Comparison of ENCODE assay signal across 10 mouse cellular contexts in the genomic region with DNA sequence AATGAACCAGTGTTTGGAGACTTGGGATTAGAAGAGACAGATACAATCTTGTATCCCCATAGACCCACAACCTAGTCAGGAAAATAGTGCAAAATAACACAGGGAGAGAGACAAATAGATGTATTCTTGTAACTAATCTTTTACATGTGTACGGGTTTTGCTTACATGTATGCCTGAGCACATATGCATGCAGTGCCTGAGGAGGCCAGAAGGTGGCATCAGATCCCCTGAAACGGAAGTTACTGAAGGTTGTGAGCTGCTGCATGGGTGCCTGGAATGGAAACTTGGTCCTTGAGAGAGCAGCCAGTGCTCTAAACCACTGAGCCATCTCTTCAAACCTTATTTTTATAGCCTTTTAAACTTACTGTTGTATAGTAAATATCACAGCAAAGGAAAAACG. TPM values are rescaled to one million over a fixed set of nuclear protein-coding genes. Genes with fewer than 3 reads are reported as not detected.
A peak's percentile ranks its signal among the peaks of the same experiment; 100 is the strongest.
DNase-seq lines count a peak whose midpoint lies in the region; ATAC-seq and TF ChIP-seq lines count a peak whose summit lies in the region.
"Had no signal": no experiment of that assay in that cellular context is flagged by ENCODE, and none has a peak within 500 bp of the region (broad histone marks: within the 10 kb centered on the region; RNA-seq: fewer than 3 reads in every experiment).

No protein-coding gene starts in this region.

- TF ChIP-seq EP300 in stomach, postnatal 0 days (optimal IDR thresholded peaks at IDR 0.05): no peak

- no peak overlapping the region for H3K9ac ChIP-seq in midbrain, postnatal 0 days (replicated peaks; ENCODE audit: low read length, poor library complexity, severe bottlenecking)
- H3K9ac ChIP-seq in midbrain, embryonic 15.5 days: no peak overlapping the region
- no peak overlapping the region for H3K9ac ChIP-seq in embryonic facial prominence, embryonic 11.5 days (replicated peaks; ENCODE audit: low read length)
- no peak overlapping the region for H3K9ac ChIP-seq in stomach, postnatal 0 days (ENCODE audit: low read length)

- no peak overlapping the region for H3K4me3 ChIP-seq in gastrocnemius, adult 2 months
- no peak overlapping the region for H3K4me3 ChIP-seq in midbrain, postnatal 0 days (ENCODE audit: low read depth, low read length)
- H3K4me3 ChIP-seq in midbrain, embryonic 15.5 days: no peak overlapping the region
- H3K4me3 ChIP-seq in embryonic facial prominence, embryonic 11.5 days (ENCODE audit: low read depth, low read length): no peak overlapping the region
- H3K4me3 ChIP-seq in stomach, postnatal 0 days (ENCODE audit: low read depth, low read length): no peak overlapping the region
- H3K4me3 ChIP-seq: erythroblast, embryonic 14.5 days; myocyte had no signal

- ATAC-seq in midbrain, postnatal 0 days (ENCODE audit: low FRiP score): no peak
- no peak for ATAC-seq in midbrain, embryonic 15.5 days (replicated peaks)
- ATAC-seq in embryonic facial prominence, embryonic 11.5 days (replicated peaks; ENCODE audit: insufficient number of reproducible peaks, low FRiP score, low TSS enrichment, low read depth): no peak
- ATAC-seq in stomach, postnatal 0 days (ENCODE audit: low FRiP score, low TSS enrichment): no peak

- WGBS in midbrain, postnatal 0 days: 77% methylated on average over 3 of the region's 3 CpGs
- 82% methylated on average over 3 of the region's 3 CpGs for WGBS in midbrain, embryonic 15.5 days
- 78% methylated on average over 3 of the region's 3 CpGs for WGBS in embryonic facial prominence, embryonic 11.5 days
- 76% methylated on average over 3 of the region's 3 CpGs for WGBS in stomach, postnatal 0 days

- H3K9me3 ChIP-seq in midbrain, postnatal 0 days (ENCODE audit: low read length): no peaks in the 10 kb centered on the region
- H3K9me3 ChIP-seq in midbrain, embryonic 15.5 days: no peaks in the 10 kb centered on the region
- H3K9me3 ChIP-seq in embryonic facial prominence, embryonic 11.5 days (replicated peaks; ENCODE audit: control insufficient read depth, low read length): no peaks in the 10 kb centered on the region
- H3K9me3 ChIP-seq in stomach, postnatal 0 days (ENCODE audit: control insufficient read depth, low read length): no peaks in the 10 kb centered on the region

- H3K27ac ChIP-seq in gastrocnemius, adult 2 months: no peak overlapping the region
- no peak overlapping the region for H3K27ac ChIP-seq in midbrain, postnatal 0 days (ENCODE audit: low read depth, low read length)
- H3K27ac ChIP-seq in midbrain, embryonic 15.5 days: no peak overlapping the region
- no peak overlapping the region for H3K27ac ChIP-seq in embryonic facial prominence, embryonic 11.5 days (replicated peaks; ENCODE audit: low read depth, low read length)
- no peak overlapping the region for H3K27ac ChIP-seq in stomach, postnatal 0 days (replicated peaks)

- H3K4me2 ChIP-seq in midbrain, postnatal 0 days (ENCODE audit: low read depth, low read length, poor library complexity, severe bottlenecking): no peak overlapping the region
- H3K4me2 ChIP-seq in midbrain, embryonic 15.5 days: no peak overlapping the region
- H3K4me2 ChIP-seq in embryonic facial prominence, embryonic 11.5 days (ENCODE audit: low read depth, low read length): no peak overlapping the region
- no peak overlapping the region for H3K4me2 ChIP-seq in stomach, postnatal 0 days (replicated peaks; ENCODE audit: low read depth)

- intact Hi-C loops in gastrocnemius, adult 2 months (cut with DNase I): no loop called here

- DNase-seq in gastrocnemius, adult 2 months: no peak
- no peak for DNase-seq in gastrocnemius, adult 8-10 months (ENCODE audit: low spot score in 2 of 2)
- DNase-seq in midbrain, postnatal 0 days (ENCODE audit: low spot score): peak; percentile 28
- peak; percentile 36 for DNase-seq in embryonic facial prominence, embryonic 11.5 days (ENCODE audit: low spot score)
- DNase-seq in stomach, postnatal 0 days (ENCODE audit: low spot score): no peak
- no peak for DNase-seq in cerebellum, adult 9-10 months
- DNase-seq in right cerebral cortex, postnatal 36 days (ENCODE audit: low spot score in 2 of 2): no peak

- no peaks in the 10 kb centered on the region for H3K4me1 ChIP-seq in midbrain, postnatal 0 days (ENCODE audit: insufficient read depth, low read length)
- H3K4me1 ChIP-seq in midbrain, embryonic 15.5 days: no peaks in the 10 kb centered on the region
- no peaks in the 10 kb centered on the region for H3K4me1 ChIP-seq in embryonic facial prominence, embryonic 11.5 days (ENCODE audit: control insufficient read depth, insufficient read depth, low read length)
- no peaks in the 10 kb centered on the region for H3K4me1 ChIP-seq in stomach, postnatal 0 days (replicated peaks; ENCODE audit: control insufficient read depth, insufficient read depth)

- TF ChIP-seq CTCF in gastrocnemius, adult 2 months (IDR thresholded peaks at IDR 0.05): peak; percentile 51
- TF ChIP-seq CTCF in midbrain, postnatal 0 days (IDR thresholded peaks at IDR 0.05): peak; percentile 66
- TF ChIP-seq CTCF in stomach, postnatal 0 days (IDR thresholded peaks at IDR 0.05; ENCODE audit: low read depth): peak; percentile 67

- H3K27me3 ChIP-seq in midbrain, postnatal 0 days (ENCODE audit: insufficient read depth, low read length): no peaks in the 10 kb centered on the region
- H3K27me3 ChIP-seq in midbrain, embryonic 15.5 days (replicated peaks): no peaks in the 10 kb centered on the region
- no peaks in the 10 kb centered on the region for H3K27me3 ChIP-seq in embryonic facial prominence, embryonic 11.5 days (ENCODE audit: control insufficient read depth, insufficient read depth, low read length)
- H3K27me3 ChIP-seq in stomach, postnatal 0 days (ENCODE audit: control insufficient read depth, insufficient read depth, low read length): no peaks in the 10 kb centered on the region

- H3K36me3 ChIP-seq in midbrain, postnatal 0 days (ENCODE audit: insufficient read depth, low read length): peaks cover 39% of the 10 kb centered on the region
- peaks cover 38% of the 10 kb centered on the region for H3K36me3 ChIP-seq in midbrain, embryonic 15.5 days (replicated peaks)
- H3K36me3 ChIP-seq in embryonic facial prominence, embryonic 11.5 days (replicated peaks; ENCODE audit: control insufficient read depth, insufficient read depth, low read depth, low read length): no peaks in the 10 kb centered on the region
- peaks cover 4% of the 10 kb centered on the region; the same call in 1 of the 2 replicates for H3K36me3 ChIP-seq in stomach, postnatal 0 days (ENCODE audit: control insufficient read depth, insufficient read depth, low read length)

RNA-seq across cellular contexts. Expression of gene Ttl, which starts 12.6 kb away (rescaled TPM):
- 1 to 10 TPM; 5.8 to 10.0 TPM for total RNA-seq in gastrocnemius, adult 2 months (2021)
- total RNA-seq in gastrocnemius, adult 8-10 months (2022): 1 to 10 TPM; 6.2 to 9.0 (median 7.6) TPM
- 53.7 and 58.0 TPM in 2 replicates for total RNA-seq in midbrain, postnatal 0 days (2014; rRNA removed)
- polyA plus RNA-seq in midbrain, postnatal 0 days (2015; fragmentation: Nextera tagmentation; extraction: Ambion mirVana): 28.8 and 30.2 TPM in 2 replicates
- 32.2 and 32.9 TPM in 2 replicates for polyA plus RNA-seq in midbrain, embryonic 15.5 days (2015; fragmentation: Nextera tagmentation; extraction: Ambion mirVana)
- 14.7 and 15.7 TPM in 2 replicates for polyA plus RNA-seq in embryonic facial prominence, embryonic 11.5 days (2014; fragmentation: Nextera tagmentation; extraction: Ambion mirVana)
- polyA plus RNA-seq in stomach, postnatal 0 days (2015; fragmentation: Nextera tagmentation; extraction: Ambion mirVana): 6.8 and 7.1 TPM in 2 replicates

RNA-seq across cellular contexts. Expression of gene Polr1b, which starts 22.5 kb away (rescaled TPM):
- 10 to 100 TPM; 11.6 to 13.2 TPM for total RNA-seq in gastrocnemius, adult 2 months (2021)
- total RNA-seq in gastrocnemius, adult 8-10 months (2022): 10 to 100 TPM; 10.9 to 13.7 (median 11.3) TPM
- 23.1 and 25.9 TPM in 2 replicates for total RNA-seq in midbrain, postnatal 0 days (2014; rRNA removed)
- polyA plus RNA-seq in midbrain, postnatal 0 days (2015; fragmentation: Nextera tagmentation; extraction: Ambion mirVana): 10.4 and 11.1 TPM in 2 replicates
- 17.1 and 17.5 TPM in 2 replicates for polyA plus RNA-seq in midbrain, embryonic 15.5 days (2015; fragmentation: Nextera tagmentation; extraction: Ambion mirVana)
- 21.5 and 22.2 TPM in 2 replicates for polyA plus RNA-seq in embryonic facial prominence, embryonic 11.5 days (2014; fragmentation: Nextera tagmentation; extraction: Ambion mirVana)
- polyA plus RNA-seq in stomach, postnatal 0 days (2015; fragmentation: Nextera tagmentation; extraction: Ambion mirVana): 9.3 and 9.5 TPM in 2 replicates

RNA-seq across cellular contexts. Expression of gene Vinac1, which starts 30.3 kb away (rescaled TPM):
- not detected for total RNA-seq in gastrocnemius, adult 2 months (2021)
- total RNA-seq in gastrocnemius, adult 8-10 months (2022): not detected
- total RNA-seq in midbrain, postnatal 0 days (2014; rRNA removed): 1.8 and 2.3 TPM in 2 replicates
- 0.94 and 1.1 TPM in 2 replicates for polyA plus RNA-seq in midbrain, postnatal 0 days (2015; fragmentation: Nextera tagmentation; extraction: Ambion mirVana)
- 0.87 and 1.0 TPM in 2 replicates for polyA plus RNA-seq in midbrain, embryonic 15.5 days (2015; fragmentation: Nextera tagmentation; extraction: Ambion mirVana)
- 0.20 TPM in 1 of 2 replicates, not detected in the other for polyA plus RNA-seq in embryonic facial prominence, embryonic 11.5 days (2014; fragmentation: Nextera tagmentation; extraction: Ambion mirVana)
- polyA plus RNA-seq in stomach, postnatal 0 days (2015; fragmentation: Nextera tagmentation; extraction: Ambion mirVana): 0.16 and 0.22 TPM in 2 replicates
- polyA plus RNA-seq: erythroblast, embryonic 14.5 days had no signal

RNA-seq across cellular contexts. Expression of gene Chchd5, which starts 51.2 kb away (rescaled TPM):
- total RNA-seq in gastrocnemius, adult 2 months (2021): 1 to 10 TPM; 9.2 to 9.4 TPM
- total RNA-seq in gastrocnemius, adult 8-10 months (2022): 10 to 100 TPM in 2 of 4 experiments, 1 to 10 TPM in 2; 8.5 to 11.0 (median 9.5) TPM
- total RNA-seq in midbrain, postnatal 0 days (2014; rRNA removed): 12.2 and 23.6 TPM in 2 replicates
- 14.1 and 14.5 TPM in 2 replicates for polyA plus RNA-seq in midbrain, postnatal 0 days (2015; fragmentation: Nextera tagmentation; extraction: Ambion mirVana)
- 19.6 and 20.3 TPM in 2 replicates for polyA plus RNA-seq in midbrain, embryonic 15.5 days (2015; fragmentation: Nextera tagmentation; extraction: Ambion mirVana)
- 26.8 and 29.0 TPM in 2 replicates for polyA plus RNA-seq in embryonic facial prominence, embryonic 11.5 days (2014; fragmentation: Nextera tagmentation; extraction: Ambion mirVana)
- polyA plus RNA-seq in stomach, postnatal 0 days (2015; fragmentation: Nextera tagmentation; extraction: Ambion mirVana): 15.5 and 15.8 TPM in 2 replicates

Comparison
In these comparisons a context has a peak if more than half of its experiments do, and no peak if none do; other contexts are left out.
1. DNase-seq: peak in midbrain, postnatal 0 days (single experiment) and embryonic facial prominence, embryonic 11.5 days (single experiment); none in gastrocnemius, adult 2 months (single experiment), gastrocnemius, adult 8-10 months (0 of 2), stomach, postnatal 0 days (single experiment), cerebellum, adult 9-10 months (single experiment) and right cerebral cortex, postnatal 36 days (0 of 2).
2. Peak in every context shown above with its lines, with median percentiles within 50 percentile points of each other: CTCF ChIP-seq.